Mouse (Mus musculus) small intestine, adult 2 months (tissue): ENCODE measurements around the gene Exoc8. TPM values are rescaled to one million over a fixed set of nuclear protein-coding genes. Genes with fewer than 3 reads are reported as not detected.

ENCODE experiments used
- H3K27ac ChIP-seq: fragments of 200-500 bp; 2 replicates; pipeline ENCODE4 v1.5.1; 2012; ENCODE audit warnings: low read depth, low read length, control low read depth, inconsistent platforms; ENCODE audit not compliant: insufficient read depth
- H3K27me3 ChIP-seq: fragments of 200-500 bp; 2 replicates; pipeline ENCODE4 v1.6.1; 2012; ENCODE audit warnings: mild to moderate bottlenecking, moderate library complexity, low read length, inconsistent platforms; ENCODE audit not compliant: control insufficient read depth, insufficient read depth
- H3K36me3 ChIP-seq: fragments of 200-500 bp; 2 replicates; pipeline ENCODE4 v1.6.1; 2012; ENCODE audit warnings: mild to moderate bottlenecking, low read length, control low read depth, inconsistent platforms; ENCODE audit not compliant: control insufficient read depth, insufficient read depth
- H3K4me1 ChIP-seq: fragments of 200-500 bp; 2 replicates; pipeline ENCODE4 v1.6.1; 2012; ENCODE audit warnings: low read length, inconsistent platforms, mixed read lengths; ENCODE audit not compliant: control insufficient read depth, insufficient read depth, insufficient read length
- H3K4me3 ChIP-seq: fragments of 200-500 bp; 2 replicates; pipeline ENCODE4 v1.5.1; 2012; ENCODE audit warnings: low read depth, mild to moderate bottlenecking, control low read depth, inconsistent platforms, low read length, moderate library complexity
- CTCF ChIP-seq: fragments of 200-500 bp; IDR thresholded peaks from 2 replicates; pipeline ENCODE4 v1.5.1; 2012; ENCODE audit warnings: low read depth, mild to moderate bottlenecking, control low read depth, inconsistent platforms, low read length, moderate library complexity, mixed read lengths; ENCODE audit not compliant: insufficient replicate concordance, insufficient read length; ENCODE audit errors: extremely low read depth
- POLR2A ChIP-seq: fragments of 200-500 bp; IDR thresholded peaks from 2 replicates; pipeline ENCODE4 v1.6.1; 2012; ENCODE audit warnings: low read depth, mild to moderate bottlenecking, control low read depth, inconsistent platforms, low read length, moderate library complexity
- WGBS: fragments of 180-500 bp; shearing (Covaris S2); methylation state at CpG from one replicate; pipeline ENCODE4 v1.1.7; 2018; 5-methylcytosine and 5-hydroxymethylcytosine counted together
- polyA plus RNA-seq: library from polyadenylated mRNA; depleted of rRNA; stranded (reverse); fragments of >200 nt; gene quantifications from 2 replicates; pipeline ENCODE4 v1.2.3, GENCODE M21; 2012

Gene Exoc8
- polyA plus RNA-seq, 1 experiment = 9.1 TPM

DNA sequence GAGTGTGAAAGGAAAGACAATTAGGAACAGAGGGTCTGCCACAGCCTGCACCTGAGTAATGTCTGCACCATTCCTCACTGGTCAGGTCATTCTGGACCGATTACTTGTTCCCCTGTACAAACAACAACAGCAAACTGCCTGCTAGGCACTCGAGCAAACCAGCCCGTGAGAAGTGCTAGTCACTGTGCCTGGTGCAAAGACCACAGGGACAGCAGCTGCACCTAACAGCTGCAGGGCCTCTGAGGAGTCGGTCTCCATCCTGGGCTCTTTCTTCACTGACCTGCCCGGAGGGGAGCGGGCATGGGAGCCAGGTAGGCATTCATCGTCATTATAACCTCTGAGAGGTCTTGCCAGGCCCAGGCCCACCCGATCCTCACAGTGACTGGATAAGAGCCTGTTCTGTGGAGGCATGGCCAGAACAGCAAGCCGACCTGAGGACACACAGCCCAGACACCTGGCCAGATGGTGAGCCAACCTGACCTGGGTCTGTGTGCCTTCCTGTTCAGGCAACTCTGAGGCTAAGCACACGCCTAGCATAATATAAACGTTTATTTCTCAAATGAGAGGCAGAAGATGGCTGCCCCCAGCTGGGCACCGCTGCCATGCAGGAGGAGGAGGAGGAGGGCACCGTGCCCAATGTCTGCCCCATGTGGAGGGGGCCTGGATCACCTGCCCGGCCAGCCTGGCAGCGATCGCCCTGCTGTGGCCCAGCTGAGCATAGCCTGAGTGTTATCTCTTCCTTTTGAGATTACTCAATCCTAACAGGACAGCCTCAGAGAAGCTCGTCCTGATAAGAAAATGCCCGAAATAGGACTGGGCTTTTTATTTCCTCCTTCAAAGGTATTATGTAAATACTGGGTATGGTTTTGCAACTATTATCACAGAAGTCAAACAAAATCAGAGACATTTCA lies 24.1 kb upstream of the Exoc8 start:
- Histone ChIP-seq H3K27me3 (no peaks in the 10 kb centered on the region), H3K4me3 (peak overlapping the region; percentile 35), H3K27ac (peak overlapping the region; percentile 35; the same call in 1 of the 2 replicates), H3K4me1 (peaks cover 38% of the 10 kb centered on the region), H3K36me3 (no peaks in the 10 kb centered on the region)
- 20% methylated on average over 18 of the region's 18 CpGs for WGBS
- TF ChIP-seq POLR2A (no peak), CTCF (no peak)

GRCm38 (mm10) chr8:124917741-124918484 lies 20.4 kb upstream of the Exoc8 start:
- TF ChIP-seq CTCF = no peak
- TF ChIP-seq POLR2A = no peak
- Histone ChIP-seq H3K36me3 (peaks cover 11% of the 10 kb centered on the region), H3K4me1 (peaks cover 14% of the 10 kb centered on the region), H3K27ac (no peak overlapping the region), H3K4me3 (no peak overlapping the region), H3K27me3 (no peaks in the 10 kb centered on the region)
- WGBS = 86% methylated on average over 18 of the region's 18 CpGs

- TF ChIP-seq CTCF = no peak
- TF ChIP-seq POLR2A = no peak
- Histone ChIP-seq H3K27me3 (no peaks in the 10 kb centered on the region), H3K36me3 (peaks cover 26% of the 10 kb centered on the region), H3K4me3 (no peak overlapping the region), H3K4me1 (no peaks in the 10 kb centered on the region), H3K27ac (no peak overlapping the region)
- WGBS = 98% methylated on average over 5 of the region's 5 CpGs
These were observed 16.6 kb upstream of the Exoc8 start for GRCm38 (mm10) chr8:124914061-124914460.

- Histone ChIP-seq H3K36me3 (peaks cover 35% of the 10 kb centered on the region), H3K27me3 (no peaks in the 10 kb centered on the region), H3K4me3 (no peak overlapping the region), H3K4me1 (no peaks in the 10 kb centered on the region), H3K27ac (no peak overlapping the region)
- TF ChIP-seq POLR2A (no peak), CTCF (no peak)
- WGBS = 75% methylated on average over 17 of the region's 17 CpGs
These were observed 14.7 kb upstream of the Exoc8 start for GRCm38 (mm10) chr8:124911938-124912872.

- no peaks in the 10 kb centered on the region for H3K4me1 ChIP-seq
- no peaks in the 10 kb centered on the region for H3K27me3 ChIP-seq
- no peak for TF ChIP-seq POLR2A
- no peak for TF ChIP-seq CTCF
- H3K4me3 ChIP-seq = no peak overlapping the region
- no peak overlapping the region for H3K27ac ChIP-seq
- WGBS = 78% methylated on average over 10 of the region's 10 CpGs
- peaks cover 48% of the 10 kb centered on the region for H3K36me3 ChIP-seq
These were observed 12.8 kb upstream of the Exoc8 start for GRCm38 (mm10) chr8:124910349-124910748.

GRCm38 (mm10) chr8:124909936-124910335 lies 12.4 kb upstream of the Exoc8 start:
- H3K36me3 ChIP-seq = peaks cover 46% of the 10 kb centered on the region
- 94% methylated on average over 16 of the region's 16 CpGs for WGBS
- H3K4me1 ChIP-seq = no peaks in the 10 kb centered on the region
- TF ChIP-seq POLR2A (no peak), CTCF (no peak)
- no peak overlapping the region for H3K27ac ChIP-seq
- H3K4me3 ChIP-seq = no peak overlapping the region
- H3K27me3 ChIP-seq = no peaks in the 10 kb centered on the region
